Mouse (Mus musculus): Measurements from ENCODE around the gene Phactr4.
"Not testable (repeated sequence)": the region's sequence is repeated elsewhere in the genome, so short reads cannot be mapped to it uniquely, and the experiment has no call there.

Phactr4 gene

DNA sequence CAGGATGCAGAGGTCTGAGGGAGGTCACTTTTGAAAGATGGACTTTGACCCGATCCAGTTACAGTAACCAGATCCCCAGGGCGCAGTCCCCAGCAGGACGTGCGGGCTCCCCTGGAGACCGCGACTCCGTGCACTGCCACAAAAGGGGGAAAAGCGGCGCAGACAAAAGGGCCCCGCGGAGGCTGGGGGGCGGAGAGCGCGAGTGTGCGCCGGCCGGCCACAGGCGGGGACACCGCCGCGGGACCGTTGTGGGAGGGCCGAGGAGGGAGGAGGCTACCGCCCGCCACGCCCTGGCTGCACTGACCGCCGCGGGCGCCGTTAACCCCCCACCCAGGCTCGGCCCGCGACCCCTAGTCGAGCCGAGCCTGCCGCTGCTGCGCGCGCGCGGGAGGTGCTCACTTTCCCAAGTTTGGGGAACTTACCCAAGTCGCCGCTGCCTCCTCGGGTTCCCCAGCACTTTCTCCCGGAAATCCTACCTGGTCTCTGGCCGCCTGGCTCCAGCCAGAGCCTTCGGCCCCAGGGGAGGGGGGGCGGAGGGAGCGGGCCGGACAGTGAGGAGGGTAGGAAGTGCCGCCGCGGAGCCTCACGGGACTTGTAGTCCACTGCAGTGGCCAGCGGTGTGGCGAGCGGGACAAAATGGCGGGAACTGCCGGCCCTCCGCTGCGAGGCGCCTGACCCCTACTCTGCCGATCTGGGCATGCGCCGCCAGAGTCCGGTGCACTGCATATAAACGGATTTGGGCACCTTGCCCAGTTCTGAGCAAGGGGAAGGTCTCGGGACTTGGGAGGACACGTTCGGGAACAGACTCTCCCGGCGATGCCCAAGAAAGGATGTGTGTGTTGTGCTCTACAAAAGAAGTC, at the start of gene Phactr4:
TSS of gene Phactr4 (minus strand) at position 567 of the 860 bp plus-strand sequence.
- DNase-seq (ENCODE audit: low read depth in 2 of 2, low spot score in 2 of 2), result peak; percentile 11 to 41

DNA sequence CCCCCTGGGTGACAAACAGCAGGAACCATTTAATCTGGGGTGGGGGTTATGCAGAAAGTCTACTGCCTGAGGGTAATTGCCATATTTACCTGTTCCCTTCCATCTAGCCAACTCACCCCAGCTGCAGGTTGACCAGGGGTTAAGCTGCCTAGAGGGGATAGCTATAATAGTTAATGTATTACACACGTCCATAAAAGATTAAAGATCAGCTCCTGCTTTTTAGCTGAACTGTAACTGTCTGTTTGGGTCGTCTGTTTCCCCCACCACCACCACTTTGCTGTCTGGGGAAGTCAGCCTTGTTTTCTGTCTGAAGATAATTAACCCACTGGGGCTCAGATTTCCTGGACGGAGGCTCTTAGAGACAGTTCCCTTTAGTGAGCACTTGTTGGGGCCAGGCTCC, 47.6 kb upstream of the Phactr4 start:
- no peak for DNase-seq (ENCODE audit: low read depth in 2 of 2, low spot score in 2 of 2)

DNA sequence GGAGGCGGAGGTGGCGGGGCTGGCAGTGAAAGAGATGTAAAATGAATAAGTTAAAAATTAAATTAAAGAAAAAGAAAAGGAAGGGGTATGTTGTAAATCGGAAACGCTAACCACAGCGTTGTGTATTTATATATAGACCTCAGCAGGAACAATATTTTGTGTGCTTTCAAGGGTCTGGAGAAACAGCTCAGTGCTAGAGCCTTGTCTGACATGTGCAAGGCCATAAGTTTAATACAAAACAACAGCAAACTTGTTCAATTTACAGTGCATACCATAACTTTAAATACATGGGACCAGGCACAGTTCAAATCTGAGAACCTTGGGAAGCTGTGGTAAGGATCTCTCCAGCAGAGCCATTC, 41.9 kb upstream of the Phactr4 start:
- no peak for DNase-seq (ENCODE audit: low read depth in 2 of 2, low spot score in 2 of 2)

DNA sequence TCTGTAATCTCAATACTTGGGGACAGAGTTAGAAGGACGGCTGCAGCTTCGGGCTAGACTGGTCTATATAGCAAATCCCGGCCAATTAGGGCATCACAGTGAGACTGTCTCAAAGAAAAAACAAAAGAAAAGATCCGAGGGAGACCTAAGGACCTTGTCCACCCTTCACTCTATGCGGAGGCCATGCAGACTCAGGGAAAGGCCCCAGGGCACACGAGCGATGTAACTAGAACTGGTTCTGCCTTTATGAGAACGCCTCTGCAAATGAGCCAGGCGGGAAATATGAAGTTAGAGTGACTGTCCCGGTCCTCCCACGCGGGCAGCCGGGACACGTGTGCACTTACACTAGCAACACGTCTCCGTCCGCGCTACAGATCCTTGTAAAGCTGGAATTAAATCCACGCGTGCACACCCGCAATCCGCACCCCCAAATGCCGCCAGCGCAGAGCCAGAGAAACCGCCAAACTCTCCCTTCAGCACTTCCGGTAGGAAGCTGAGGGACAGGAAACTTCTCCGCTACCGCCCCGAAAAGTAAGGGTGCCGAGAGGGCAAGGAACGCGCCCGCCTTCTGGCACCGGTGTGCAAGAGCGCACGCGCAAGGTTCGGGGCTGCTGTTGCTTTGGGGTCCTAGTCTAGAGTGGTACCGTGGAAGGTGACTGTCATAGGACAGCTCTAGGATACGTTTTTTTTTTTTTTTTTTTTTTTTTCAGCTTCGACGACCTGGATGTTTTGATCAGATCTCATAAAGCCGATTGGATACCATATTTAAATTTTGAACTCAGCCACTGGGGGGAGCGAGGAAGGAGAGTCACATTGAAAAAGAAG, 41.4 kb upstream of the Phactr4 start, which contains the start of gene Med18:
TSS of gene Med18 (minus strand) at position 492 of the 825 bp plus-strand sequence.
- peak; percentile 88 to 90 for DNase-seq (ENCODE audit: low read depth in 2 of 2, low spot score in 2 of 2)

DNA sequence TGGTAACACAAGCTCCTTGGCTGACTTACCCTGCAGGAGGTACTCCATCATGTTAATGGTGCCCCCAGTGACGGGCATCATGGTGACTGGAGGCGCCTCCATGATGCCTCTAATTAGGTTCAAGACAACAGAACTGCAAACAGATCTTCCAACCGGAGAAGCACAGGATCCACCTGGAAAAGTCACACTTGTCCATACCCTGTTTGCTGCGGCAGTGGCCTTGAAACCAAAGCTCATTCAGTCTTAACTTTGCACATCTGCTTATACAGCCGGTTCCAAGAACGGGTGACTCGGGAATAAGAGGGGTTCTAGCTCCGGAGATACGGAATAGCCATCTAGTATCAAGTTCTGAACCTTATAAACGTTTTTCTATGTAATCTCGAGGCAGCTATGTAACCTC, 40.5 kb upstream of the Phactr4 start:
- DNase-seq (ENCODE audit: low read depth in 2 of 2, low spot score in 2 of 2), result no peak

DNA sequence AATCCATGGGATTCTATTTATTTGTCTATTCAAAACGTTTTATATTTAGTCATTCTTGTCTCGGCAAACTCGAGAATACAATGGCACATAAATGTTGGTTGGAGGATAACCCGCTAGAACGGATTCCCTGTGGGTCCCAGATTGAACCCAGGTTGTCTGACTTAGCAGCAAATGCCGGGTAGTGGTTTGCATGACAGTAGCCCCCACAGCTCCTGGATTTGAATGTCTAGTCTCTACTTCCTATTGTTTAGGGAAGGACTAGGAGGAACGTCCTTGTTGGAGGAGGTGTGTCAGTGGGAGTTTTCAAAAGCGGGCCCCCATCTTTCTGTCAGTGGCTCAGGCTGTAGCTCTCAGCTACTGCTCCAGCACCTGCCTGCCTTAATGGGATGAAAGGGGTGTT, 37.9 kb upstream of the Phactr4 start:
- DNase-seq (ENCODE audit: low read depth in 2 of 2, low spot score in 2 of 2), result no peak

DNA sequence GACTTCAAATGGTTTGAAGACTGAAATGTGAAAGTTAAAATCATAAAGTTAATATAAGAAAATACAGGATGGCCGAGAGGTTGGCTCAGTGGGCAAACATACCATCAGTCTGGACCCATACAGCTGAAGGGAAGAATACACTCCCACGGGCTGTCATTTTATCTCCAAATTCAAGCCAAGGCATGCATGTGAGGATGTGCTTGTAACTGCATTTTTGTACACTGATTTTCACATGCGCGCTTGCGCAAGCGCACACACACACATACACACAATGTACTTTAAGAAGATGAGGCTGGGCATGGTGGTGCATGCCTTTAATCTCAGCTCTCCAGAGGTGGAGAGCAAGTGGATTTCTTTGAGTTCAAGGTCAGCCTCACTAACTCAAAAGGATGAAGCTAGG, 33.3 kb upstream of the Phactr4 start:
- DNase-seq (ENCODE audit: low read depth in 2 of 2, low spot score in 2 of 2), result no peak

DNA sequence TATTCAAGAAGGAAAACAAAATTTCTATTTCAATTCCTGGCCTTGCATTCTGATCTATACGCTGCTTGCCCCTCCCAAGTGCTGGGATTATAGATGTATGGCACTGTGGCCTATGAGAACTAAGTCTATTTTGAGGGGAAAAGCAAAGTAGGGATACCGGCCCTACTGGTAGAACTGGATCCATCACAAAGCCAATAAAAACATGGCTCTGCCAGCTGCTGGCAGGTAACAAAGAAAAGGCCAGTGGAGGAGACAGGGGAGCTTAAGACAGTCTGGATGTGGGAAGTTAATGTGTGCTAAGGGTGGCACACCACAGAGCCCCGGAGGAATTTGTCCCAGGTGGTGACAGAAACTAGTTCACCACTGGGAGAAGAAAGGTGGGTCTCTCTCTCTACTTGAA, 32.9 kb upstream of the Phactr4 start:
- DNase-seq (ENCODE audit: low read depth in 2 of 2, low spot score in 2 of 2), result no peak

DNA sequence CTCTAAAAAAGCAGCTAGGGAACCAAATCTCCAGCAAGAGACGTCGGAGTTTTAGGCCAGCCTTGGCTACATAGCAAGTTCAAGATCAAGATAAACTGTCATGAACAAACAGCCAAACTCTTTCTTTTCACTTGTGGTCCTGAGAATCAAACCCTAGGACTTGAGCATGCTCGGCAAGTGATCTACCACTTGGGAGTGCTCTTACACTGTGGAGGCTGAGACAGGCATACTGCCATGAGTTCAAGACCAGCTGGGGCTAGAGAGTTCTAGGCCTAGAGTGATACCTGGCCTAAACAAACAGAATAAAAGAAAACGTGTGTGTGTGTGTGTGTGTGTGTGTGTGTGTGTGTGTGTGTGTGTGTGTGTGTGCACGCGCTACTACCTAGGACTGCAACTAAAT, 31.9 kb upstream of the Phactr4 start:
- no peak for DNase-seq (ENCODE audit: low read depth in 2 of 2, low spot score in 2 of 2)

DNA sequence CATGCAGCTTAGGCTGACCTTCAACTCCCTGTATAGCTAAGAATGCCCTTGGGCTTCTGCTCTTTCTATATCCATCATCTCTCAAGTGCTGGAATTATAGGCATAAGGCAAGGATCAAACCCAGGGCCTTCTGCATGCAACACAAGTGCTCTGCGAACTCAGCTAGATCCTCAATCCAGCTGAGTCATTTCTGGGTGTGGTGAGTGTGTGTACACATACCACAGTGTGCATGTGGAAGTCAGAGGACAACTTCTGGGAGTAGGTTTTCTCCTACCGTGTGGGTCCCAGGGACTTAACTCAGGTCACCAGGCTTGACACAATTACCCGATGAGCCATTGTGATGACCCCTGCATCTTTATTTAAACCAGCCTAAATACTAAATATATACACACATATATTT, 27.5 kb upstream of the Phactr4 start:
- no peak for DNase-seq (ENCODE audit: low read depth in 2 of 2, low spot score in 2 of 2)

DNA sequence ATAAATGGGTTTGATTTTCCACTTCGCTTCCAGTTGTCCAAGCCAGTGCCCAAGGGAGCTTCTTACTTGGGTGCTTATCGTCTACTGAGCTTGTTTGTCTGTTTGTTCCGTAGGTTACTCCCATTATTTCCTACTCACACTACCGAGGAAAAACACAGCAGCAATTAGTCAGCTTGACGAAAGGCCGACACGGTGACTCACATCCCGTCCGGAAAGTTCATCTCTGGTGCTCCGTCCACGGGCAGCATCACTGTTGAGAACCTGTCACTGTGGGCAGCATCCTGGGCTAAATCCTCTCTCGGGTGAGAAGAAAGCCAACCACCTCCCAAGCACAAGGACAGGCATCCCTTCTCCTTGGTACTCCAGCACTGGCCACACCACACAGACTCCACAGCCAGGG, 23.8 kb upstream of the Phactr4 start:
- DNase-seq (ENCODE audit: low read depth in 2 of 2, low spot score in 2 of 2), result no peak

DNA sequence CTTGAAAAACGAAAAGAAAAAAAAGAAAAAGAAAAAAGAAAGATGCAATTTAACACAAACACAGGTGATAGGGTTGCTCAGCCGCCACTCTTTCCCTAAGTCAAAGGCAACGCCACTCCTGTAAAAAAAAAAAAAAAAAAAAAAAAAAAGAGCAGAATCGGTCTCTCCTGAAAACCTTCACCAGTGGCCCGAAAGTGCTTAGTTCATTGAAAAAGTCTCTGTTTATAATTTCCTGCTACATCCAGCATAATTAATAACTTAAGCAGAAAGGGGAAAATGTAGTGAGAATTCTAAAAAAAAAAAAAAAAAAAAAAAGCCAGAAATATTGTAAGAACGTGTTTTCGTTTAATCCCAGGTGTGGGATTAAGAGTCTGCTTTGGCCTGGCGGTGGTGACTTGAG, 22.2 kb upstream of the Phactr4 start:
- no peak for DNase-seq (ENCODE audit: low read depth in 2 of 2, low spot score in 2 of 2)

DNA sequence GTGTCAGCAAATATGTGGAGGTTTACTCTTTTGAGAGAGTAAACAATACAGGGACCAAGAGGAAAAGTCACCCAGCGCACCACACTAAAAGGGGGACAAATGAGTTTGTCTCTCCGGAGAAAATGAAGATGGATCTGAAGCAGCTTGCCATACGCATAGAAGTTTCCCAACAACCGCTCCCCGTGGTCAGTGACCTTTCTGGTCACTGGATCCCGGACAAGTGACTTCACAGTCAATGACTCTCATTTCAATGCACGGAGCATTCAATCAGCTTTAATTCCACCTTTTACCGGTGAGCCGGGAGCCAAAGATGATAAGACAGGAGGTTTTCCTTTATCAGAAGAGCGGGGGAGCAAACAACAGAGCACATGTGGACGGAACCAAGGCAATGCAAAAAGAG, 15.6 kb upstream of the Phactr4 start:
- no peak for DNase-seq (ENCODE audit: low read depth in 2 of 2, low spot score in 2 of 2)

DNA sequence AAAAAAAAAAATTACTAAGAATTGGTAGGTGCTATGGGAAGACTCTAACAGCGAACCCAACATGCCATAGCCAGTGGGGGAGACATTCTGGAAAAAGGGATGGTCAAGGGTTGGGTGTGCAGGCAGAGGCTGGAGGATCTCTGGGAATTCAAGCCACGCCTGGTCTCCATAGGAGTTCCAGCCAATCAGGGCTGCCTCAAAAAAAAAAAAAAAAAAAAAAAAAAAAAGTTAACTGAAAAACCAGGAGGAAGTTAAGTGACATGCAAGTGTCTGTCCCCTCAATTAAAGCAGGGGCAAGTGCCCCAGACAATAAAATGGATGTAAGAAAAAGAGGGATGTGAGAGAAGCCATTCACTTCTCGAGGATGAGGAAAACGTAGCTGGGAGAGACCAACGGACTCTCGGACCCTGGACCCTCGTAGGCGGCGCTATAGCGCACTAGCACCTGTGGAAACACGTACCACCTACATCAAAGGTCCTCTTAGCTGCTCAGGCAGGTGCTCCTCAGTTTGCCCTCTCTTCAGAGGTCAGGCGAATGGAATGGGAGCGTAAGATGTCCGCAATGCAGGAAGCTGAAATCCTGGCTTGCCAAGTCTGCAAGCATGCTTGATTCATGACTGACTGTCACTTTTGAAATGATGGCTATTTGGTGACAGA, 10.6 kb upstream of the Phactr4 start:
- DNase-seq (ENCODE audit: low read depth in 2 of 2, low spot score in 2 of 2), result no peak

DNA sequence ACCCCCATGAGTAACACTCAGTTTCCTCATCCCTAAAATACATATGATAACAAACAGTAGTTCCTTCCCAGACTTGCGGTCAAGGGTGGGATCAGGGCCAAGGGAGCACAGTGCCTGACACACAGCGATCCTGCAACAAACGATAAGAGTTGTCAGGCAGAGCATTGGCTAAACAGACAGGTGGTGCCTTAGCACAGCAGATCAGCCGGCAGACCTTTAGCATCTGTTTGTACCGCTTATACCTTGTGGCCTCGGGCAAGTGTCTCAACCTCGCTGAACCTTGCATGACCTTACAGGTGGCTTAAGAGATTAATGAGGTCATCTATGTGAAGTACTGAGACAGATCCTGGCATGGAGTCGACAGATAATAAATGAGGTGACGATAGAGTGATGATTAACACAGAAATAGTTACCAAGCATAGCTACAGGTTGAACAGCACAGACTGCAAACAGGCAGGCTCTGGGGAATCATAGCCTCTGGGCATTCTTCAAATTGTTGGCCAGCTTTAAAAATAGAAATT, 5.8 kb upstream of the Phactr4 start:
- no peak for DNase-seq (ENCODE audit: low read depth in 2 of 2, low spot score in 2 of 2)

DNA sequence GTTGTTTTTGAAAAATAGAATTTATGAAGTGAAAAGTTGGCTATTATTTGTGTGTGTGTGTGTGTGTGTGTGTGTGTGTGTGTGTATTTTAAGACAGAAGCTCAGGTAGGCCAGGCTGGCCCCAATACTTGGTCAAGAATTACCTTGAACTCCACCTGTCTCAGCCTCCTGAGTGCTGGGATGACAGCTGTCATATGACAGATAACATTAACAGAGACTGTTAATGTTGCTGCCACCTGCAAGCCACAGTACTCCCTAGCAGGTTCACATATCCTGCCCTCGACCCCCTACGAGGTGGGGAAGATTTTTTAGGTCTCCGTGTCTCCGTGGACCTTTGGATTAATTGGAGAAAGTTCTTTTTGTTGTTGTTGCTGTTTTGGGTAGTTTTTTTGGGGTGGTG, 5.2 kb upstream of the Phactr4 start:
- DNase-seq (ENCODE audit: low read depth in 2 of 2, low spot score in 2 of 2), result no peak

DNA sequence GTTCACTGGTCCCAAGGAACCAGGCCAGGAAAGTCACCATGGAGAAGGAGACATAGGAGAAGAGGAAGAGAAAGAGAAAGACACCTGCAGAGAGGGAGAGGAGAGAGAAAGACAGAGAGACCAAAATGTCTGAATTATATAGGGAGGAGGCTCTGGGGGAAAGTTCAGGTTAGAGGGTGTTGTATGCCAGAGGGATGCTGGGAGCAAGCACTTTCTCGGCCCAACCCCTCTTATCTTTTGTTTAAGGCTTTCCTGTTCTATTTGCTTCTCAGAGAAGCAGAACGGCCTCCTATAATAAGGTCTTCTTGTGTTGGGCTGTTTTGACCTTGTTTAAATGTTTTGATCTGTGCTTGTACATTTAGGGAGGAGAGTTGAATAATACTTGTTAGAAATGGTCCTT, 3.7 kb upstream of the Phactr4 start:
- no peak for DNase-seq (ENCODE audit: low read depth in 2 of 2, low spot score in 2 of 2)

DNA sequence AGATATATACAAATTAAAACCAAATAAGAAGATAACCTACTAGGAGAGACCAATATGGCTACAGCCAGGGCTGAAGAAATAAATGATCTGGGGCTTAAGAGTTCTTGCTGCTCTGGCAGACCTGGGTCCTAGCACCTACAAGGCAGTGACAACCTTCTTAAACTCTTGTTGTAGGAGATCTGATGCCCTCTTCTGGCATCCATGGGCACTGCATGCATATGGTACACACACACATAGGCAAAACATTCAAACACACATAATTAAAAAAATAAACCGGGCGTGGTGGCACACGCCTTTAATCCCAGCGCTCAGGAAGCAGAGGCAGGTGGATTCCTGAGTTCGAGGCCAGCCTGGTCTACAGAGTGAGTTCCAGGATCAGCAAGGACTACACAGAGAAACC, 2.5 kb upstream of the Phactr4 start:
- peak in 1 of 2 experiments; percentile 27 for DNase-seq (ENCODE audit: low read depth in 2 of 2, low spot score in 2 of 2)

DNA sequence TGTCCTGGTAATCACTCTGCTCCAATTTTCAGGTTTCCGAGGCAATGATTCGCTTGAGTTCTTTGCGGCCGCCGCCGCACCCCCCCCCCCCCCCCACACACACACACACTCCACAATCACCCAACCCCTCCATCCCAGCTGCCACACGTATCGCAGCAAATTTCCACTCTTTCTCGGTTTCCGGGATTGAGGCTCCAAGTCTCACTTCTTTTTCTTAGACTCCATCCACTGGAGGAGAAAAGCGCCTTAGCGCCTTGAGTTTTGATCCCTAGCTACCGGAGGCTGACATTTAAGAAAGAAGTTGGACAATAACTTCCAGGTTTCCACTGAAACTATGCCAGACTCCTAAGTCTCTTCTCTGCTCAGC, 750 bp downstream of the Phactr4 start:
- no peak for DNase-seq (ENCODE audit: low read depth in 2 of 2, low spot score in 2 of 2)

DNA sequence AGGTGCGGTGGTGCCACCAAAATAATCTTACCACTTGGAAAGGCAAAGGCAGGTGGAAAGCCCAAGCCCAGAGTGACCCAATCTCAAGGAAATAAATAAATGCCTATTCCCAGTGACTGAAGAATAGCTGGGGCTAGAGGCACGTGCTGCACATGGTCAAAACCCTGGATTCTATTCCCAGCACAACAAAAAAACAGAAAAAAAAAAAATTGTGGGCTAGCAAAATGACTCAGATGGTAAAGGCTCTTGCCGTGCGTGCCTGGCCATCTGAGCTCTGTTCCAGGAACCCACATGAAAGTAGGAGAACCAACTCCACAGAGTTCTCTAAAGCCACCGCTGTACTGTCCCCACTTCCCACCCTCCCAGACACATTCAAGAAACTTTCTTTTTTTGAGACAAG, 1.8 kb downstream of the Phactr4 start:
- DNase-seq (ENCODE audit: low read depth in 2 of 2, low spot score in 2 of 2), result no peak

DNA sequence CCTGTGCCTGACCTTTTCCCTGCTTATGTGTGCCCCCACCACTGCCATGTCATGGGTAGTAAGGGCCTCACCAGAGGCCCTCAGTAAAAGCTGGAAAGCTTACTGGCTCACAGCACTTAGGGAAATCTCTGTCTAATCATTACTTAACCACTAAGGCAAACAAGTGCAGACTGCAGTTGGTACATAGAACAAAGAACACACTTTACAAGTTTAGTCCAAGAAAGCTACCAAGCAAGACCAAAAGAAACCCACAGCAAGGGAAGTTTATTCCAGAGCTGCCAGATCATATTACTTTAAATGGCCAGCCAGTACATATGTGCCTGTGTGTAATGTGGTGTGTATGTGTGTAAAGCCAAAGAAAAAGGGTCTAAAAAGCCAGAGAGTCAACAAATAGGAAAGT, 6.3 kb downstream of the Phactr4 start:
- DNase-seq (ENCODE audit: low read depth in 2 of 2, low spot score in 2 of 2), result no peak

DNA sequence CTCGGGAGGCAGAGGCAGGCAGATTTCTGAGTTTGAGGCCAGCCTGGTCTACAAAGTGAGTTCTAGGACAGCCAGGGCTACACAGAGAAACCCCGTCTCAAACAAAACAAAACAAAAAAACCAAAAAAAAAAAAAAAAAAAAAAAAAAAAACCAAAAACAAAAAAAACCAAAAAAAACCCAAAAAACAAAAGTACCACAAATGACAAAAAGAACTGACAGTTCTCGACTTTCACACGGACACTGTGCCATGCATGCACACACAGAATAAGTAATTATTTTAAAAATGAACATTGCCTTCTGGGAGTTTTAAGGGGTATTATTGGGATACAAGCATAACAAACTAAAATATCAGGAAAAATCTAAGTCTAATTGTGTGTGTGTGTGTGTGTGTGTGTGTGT, 9.0 kb downstream of the Phactr4 start:
- DNase-seq (ENCODE audit: low read depth in 2 of 2, low spot score in 2 of 2), result not testable (repeated sequence)

Data from CD8-positive naive resting alpha-beta T cell, adult 2 months (primary cell).